In the genomic region with DNA sequence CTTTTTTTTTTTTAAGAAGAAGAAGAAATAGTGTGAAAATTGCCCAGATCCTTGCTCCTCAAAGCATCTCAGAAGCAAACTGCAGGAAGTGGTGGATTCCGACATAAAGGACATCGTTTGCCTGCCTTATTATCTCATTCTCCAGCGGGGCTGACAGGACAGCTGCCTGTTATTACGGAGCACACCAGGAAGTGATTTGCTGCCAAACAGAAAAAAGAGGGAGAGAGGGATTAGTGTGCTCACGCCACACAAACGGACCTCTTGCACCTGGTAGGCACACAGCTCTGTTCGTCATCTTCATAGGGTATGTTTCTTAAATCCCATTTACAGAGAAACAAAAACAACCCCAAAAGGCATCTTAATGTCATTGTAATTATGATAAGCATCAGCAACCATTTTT, we compare ENCODE assay signal across 11 mouse cellular contexts.
DNase-seq lines count a peak whose midpoint lies in the region; ATAC-seq lines count a peak whose summit lies in the region.
"Had no signal": no experiment of that assay in that cellular context is flagged by ENCODE, and none has a peak within 500 bp of the region (broad histone marks: within the 10 kb centered on the region; RNA-seq: fewer than 3 reads in every experiment).

No protein-coding gene starts in this region.

- H3K27ac ChIP-seq in heart, embryonic 12.5 days (ENCODE audit: poor library complexity, severe bottlenecking), result no peak overlapping the region
- H3K27ac ChIP-seq in liver, embryonic 16.5 days (ENCODE audit: low read length), result 0 out of 2 replicates have a peak overlapping the region, but pooled peaks have one; percentile 3
- H3K27ac ChIP-seq in liver, embryonic 12.5 days, result no peak overlapping the region
- 0 out of 2 replicates have a peak overlapping the region, but pooled peaks have one; percentile 9 for H3K27ac ChIP-seq in forebrain, embryonic 14.5 days (ENCODE audit: low read depth, low read length)
- H3K27ac ChIP-seq: left cerebral cortex, adult 2 months; liver, embryonic 14.5 days had no signal

- no peak overlapping the region for H3K9ac ChIP-seq in heart, embryonic 12.5 days
- H3K9ac ChIP-seq in liver, embryonic 16.5 days (ENCODE audit: low read depth, low read length), result no peak overlapping the region
- H3K9ac ChIP-seq in liver, embryonic 12.5 days, result no peak overlapping the region
- H3K9ac ChIP-seq in forebrain, embryonic 14.5 days (ENCODE audit: low read length), result no peak overlapping the region
- H3K9ac ChIP-seq: liver, embryonic 14.5 days had no signal

- no peak for DNase-seq in heart, adult 8-10 months (ENCODE audit: low spot score)
- DNase-seq in embryo, embryonic 10.5 days (ENCODE audit: low spot score), result peak; percentile 55
- peak; percentile 71 for DNase-seq in forebrain, embryonic 14.5 days (ENCODE audit: low spot score)
- DNase-seq in testis, postnatal 10 days (ENCODE audit: low spot score), result no peak
- no peak for DNase-seq in layer of hippocampus, postnatal 10 days (ENCODE audit: low spot score in 2 of 2)
- DNase-seq: B cell, adult 2 months had no signal

- H3K27me3 ChIP-seq in heart, embryonic 12.5 days (replicated peaks), result no peaks in the 10 kb centered on the region
- H3K27me3 ChIP-seq in liver, embryonic 16.5 days (ENCODE audit: control insufficient read depth, insufficient read depth, low read depth, low read length), result no peaks in the 10 kb centered on the region; the same call in 1 of the 2 replicates
- H3K27me3 ChIP-seq in liver, embryonic 12.5 days (replicated peaks), result no peaks in the 10 kb centered on the region; the same call in 1 of the 2 replicates
- H3K27me3 ChIP-seq in forebrain, embryonic 14.5 days (replicated peaks; ENCODE audit: control insufficient read depth, insufficient read depth, low read length), result peaks cover 38% of the 10 kb centered on the region

- ATAC-seq in heart, embryonic 12.5 days (ENCODE audit: insufficient number of reproducible peaks, low FRiP score), result no peak
- no peak for ATAC-seq in liver, embryonic 16.5 days (ENCODE audit: low read depth)
- ATAC-seq in liver, embryonic 12.5 days, result no peak
- peak; percentile 58; the same call in 1 of the 2 replicates for ATAC-seq in forebrain, embryonic 14.5 days

- H3K36me3 ChIP-seq in heart, embryonic 12.5 days, result no peaks in the 10 kb centered on the region
- no peaks in the 10 kb centered on the region for H3K36me3 ChIP-seq in liver, embryonic 16.5 days (ENCODE audit: control insufficient read depth, insufficient read depth)
- no peaks in the 10 kb centered on the region for H3K36me3 ChIP-seq in liver, embryonic 12.5 days
- H3K36me3 ChIP-seq in forebrain, embryonic 14.5 days (ENCODE audit: control insufficient read depth, insufficient read depth, low read length), result no peaks in the 10 kb centered on the region

- H3K9me3 ChIP-seq in heart, embryonic 12.5 days (replicated peaks), result no peaks in the 10 kb centered on the region
- no peaks in the 10 kb centered on the region for H3K9me3 ChIP-seq in liver, embryonic 16.5 days (replicated peaks; ENCODE audit: control insufficient read depth, low read length)
- H3K9me3 ChIP-seq in liver, embryonic 12.5 days (replicated peaks), result no peaks in the 10 kb centered on the region
- H3K9me3 ChIP-seq in forebrain, embryonic 14.5 days (replicated peaks; ENCODE audit: control insufficient read depth, low read length), result no peaks in the 10 kb centered on the region

- H3K4me3 ChIP-seq in heart, embryonic 12.5 days, result no peak overlapping the region
- H3K4me3 ChIP-seq in liver, embryonic 16.5 days (ENCODE audit: low read depth, low read length), result no peak overlapping the region
- no peak overlapping the region for H3K4me3 ChIP-seq in liver, embryonic 12.5 days
- H3K4me3 ChIP-seq in forebrain, embryonic 14.5 days (ENCODE audit: low read depth, low read length), result no peak overlapping the region
- H3K4me3 ChIP-seq: left cerebral cortex, adult 2 months had no signal

- 22% methylated on average over 7 of the region's 7 CpGs for WGBS in heart, embryonic 12.5 days
- WGBS in liver, embryonic 16.5 days (ENCODE audit: insufficient replicate concordance), result 21% methylated on average over 7 of the region's 7 CpGs
- WGBS in liver, embryonic 12.5 days (ENCODE audit: insufficient replicate concordance), result 12% methylated on average over 7 of the region's 7 CpGs
- WGBS in forebrain, embryonic 14.5 days, result under 1% methylated on average over 7 of the region's 7 CpGs

- peak overlapping the region; percentile 19; the same call in 1 of the 2 replicates for H3K4me2 ChIP-seq in heart, embryonic 12.5 days
- no peak overlapping the region for H3K4me2 ChIP-seq in liver, embryonic 16.5 days (ENCODE audit: low read depth, low read length)
- no peak overlapping the region for H3K4me2 ChIP-seq in liver, embryonic 12.5 days
- H3K4me2 ChIP-seq in forebrain, embryonic 14.5 days (ENCODE audit: low read length), result no peak overlapping the region

- H3K4me1 ChIP-seq in heart, embryonic 12.5 days (replicated peaks), result peaks cover 14% of the 10 kb centered on the region
- no peaks in the 10 kb centered on the region; the same call in 1 of the 2 replicates for H3K4me1 ChIP-seq in liver, embryonic 16.5 days (ENCODE audit: control insufficient read depth, low read depth, low read length)
- H3K4me1 ChIP-seq in liver, embryonic 12.5 days, result peaks cover 8% of the 10 kb centered on the region; the same call in 1 of the 2 replicates
- H3K4me1 ChIP-seq in forebrain, embryonic 14.5 days (ENCODE audit: control insufficient read depth, insufficient read depth, low read length), result peaks cover 15% of the 10 kb centered on the region

Comparison
In these comparisons a context has a peak if more than half of its experiments do, and no peak if none do; other contexts are left out.
1. H3K27ac ChIP-seq: peak in liver, embryonic 16.5 days (single experiment) and forebrain, embryonic 14.5 days (single experiment); none in heart, embryonic 12.5 days (single experiment) and liver, embryonic 12.5 days (single experiment).
2. DNase-seq: peak in embryo, embryonic 10.5 days (single experiment) and forebrain, embryonic 14.5 days (single experiment); none in heart, adult 8-10 months (single experiment), testis, postnatal 10 days (single experiment) and layer of hippocampus, postnatal 10 days (0 of 2).